Mouse (Mus musculus): ENCODE results near the gene Noc3l. TPM values are rescaled to one million over a fixed set of nuclear protein-coding genes. Genes with fewer than 3 reads are reported as not detected.

Gene Noc3l
- polyA plus RNA-seq, 1 experiment from 2014 or later: 8.5 TPM

DNA sequence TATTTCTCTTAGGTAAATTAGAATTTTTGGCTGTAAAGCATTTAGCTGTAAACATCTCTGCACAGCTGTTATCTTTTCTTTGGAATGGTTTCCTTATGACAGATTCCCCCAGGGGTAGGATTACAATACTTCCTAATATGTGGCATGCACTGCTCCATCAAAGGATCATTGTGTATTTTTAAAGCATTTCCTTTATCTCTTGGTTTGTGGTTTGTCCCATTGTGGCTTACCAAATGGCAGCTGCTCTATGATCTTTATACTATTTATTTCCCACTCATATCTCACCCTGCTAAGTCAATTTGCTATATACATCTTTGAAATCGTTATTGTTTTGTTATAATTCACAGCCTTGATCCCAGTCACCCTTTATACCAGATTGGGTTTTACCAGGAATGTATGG, 14.2 kb upstream of the Noc3l start:
- H3K9me3 ChIP-seq (ENCODE audit: control insufficient read depth, low read length): no peaks in the 10 kb centered on the region
- DNase-seq (ENCODE audit: low spot score) (peak; percentile 29), ATAC-seq (ENCODE audit: low read depth) (no peak)
- no peak overlapping the region for H3K4me2 ChIP-seq (ENCODE audit: low read depth, low read length)
- no peaks in the 10 kb centered on the region for H3K27me3 ChIP-seq (replicated peaks; ENCODE audit: control insufficient read depth, insufficient read depth, low read length)
- no peak overlapping the region for H3K9ac ChIP-seq (ENCODE audit: low read depth, low read length)
- no peaks in the 10 kb centered on the region for H3K36me3 ChIP-seq (ENCODE audit: control insufficient read depth, insufficient read depth, low read length)
- H3K27ac ChIP-seq (replicated peaks; ENCODE audit: low read depth, low read length): no peak overlapping the region
- H3K4me3 ChIP-seq (ENCODE audit: low read depth, low read length): no peak overlapping the region
- H3K4me1 ChIP-seq (ENCODE audit: control insufficient read depth, insufficient read depth, low read length): no peaks in the 10 kb centered on the region
- 12% methylated on average over 1 of the region's 1 CpGs for WGBS

GRCm38 (mm10) chr19:38820186-38820804, 1.3 kb upstream of the Noc3l start:
- Histone ChIP-seq H3K36me3 (ENCODE audit: control insufficient read depth, insufficient read depth, low read length) (peaks cover 6% of the 10 kb centered on the region), H3K4me2 (ENCODE audit: low read depth, low read length) (no peak overlapping the region), H3K9me3 (ENCODE audit: control insufficient read depth, low read length) (no peaks in the 10 kb centered on the region), H3K9ac (ENCODE audit: low read depth, low read length) (no peak overlapping the region), H3K27me3 (replicated peaks; ENCODE audit: control insufficient read depth, insufficient read depth, low read length) (no peaks in the 10 kb centered on the region), H3K4me3 (ENCODE audit: low read depth, low read length) (no peak overlapping the region), H3K4me1 (ENCODE audit: control insufficient read depth, insufficient read depth, low read length) (peaks cover 4% of the 10 kb centered on the region; the same call in 1 of the 2 replicates), H3K27ac (replicated peaks; ENCODE audit: low read depth, low read length) (no peak overlapping the region)
- ATAC-seq (ENCODE audit: low read depth) (no peak), DNase-seq (ENCODE audit: low spot score) (peak; percentile 24)
- 76% methylated on average over 4 of the region's 4 CpGs for WGBS

DNA sequence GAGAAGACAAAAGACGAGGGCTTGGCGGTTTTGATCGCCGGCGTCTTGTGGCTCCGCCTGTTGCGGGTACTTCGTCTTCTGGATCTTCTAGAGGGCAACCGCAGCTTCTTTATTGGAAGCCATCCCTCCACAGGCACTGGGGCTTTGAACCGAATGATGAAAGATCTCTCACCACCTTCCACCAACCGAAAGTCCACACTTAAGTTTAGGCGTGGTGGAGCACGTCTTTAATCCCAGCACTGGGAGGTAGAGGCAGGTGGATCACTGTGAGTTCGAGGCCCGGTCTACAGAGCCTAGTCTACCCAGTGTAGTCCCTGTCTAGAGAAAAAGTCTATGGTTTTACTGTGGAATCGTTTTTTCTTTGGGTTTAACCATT, 378 bp upstream of the Noc3l start:
- Histone ChIP-seq H3K27me3 (replicated peaks; ENCODE audit: control insufficient read depth, insufficient read depth, low read length) (no peaks in the 10 kb centered on the region), H3K9ac (ENCODE audit: low read depth, low read length) (peak overlapping the region; percentile 87), H3K36me3 (ENCODE audit: control insufficient read depth, insufficient read depth, low read length) (peaks cover 15% of the 10 kb centered on the region), H3K9me3 (ENCODE audit: control insufficient read depth, low read length) (no peaks in the 10 kb centered on the region), H3K4me2 (ENCODE audit: low read depth, low read length) (peak overlapping the region; percentile 80), H3K27ac (replicated peaks; ENCODE audit: low read depth, low read length) (peak overlapping the region; percentile 17), H3K4me1 (ENCODE audit: control insufficient read depth, insufficient read depth, low read length) (peaks cover 4% of the 10 kb centered on the region; the same call in 1 of the 2 replicates), H3K4me3 (ENCODE audit: low read depth, low read length) (peak overlapping the region; percentile 75)
- WGBS: 16% methylated on average over 12 of the region's 16 CpGs
- ATAC-seq (ENCODE audit: low read depth) (peak; percentile 69), DNase-seq (ENCODE audit: low spot score) (no peak)

GRCm38 (mm10) chr19:38818191-38818590, 846 bp downstream of the Noc3l start:
- ATAC-seq (ENCODE audit: low read depth): no peak

DNA sequence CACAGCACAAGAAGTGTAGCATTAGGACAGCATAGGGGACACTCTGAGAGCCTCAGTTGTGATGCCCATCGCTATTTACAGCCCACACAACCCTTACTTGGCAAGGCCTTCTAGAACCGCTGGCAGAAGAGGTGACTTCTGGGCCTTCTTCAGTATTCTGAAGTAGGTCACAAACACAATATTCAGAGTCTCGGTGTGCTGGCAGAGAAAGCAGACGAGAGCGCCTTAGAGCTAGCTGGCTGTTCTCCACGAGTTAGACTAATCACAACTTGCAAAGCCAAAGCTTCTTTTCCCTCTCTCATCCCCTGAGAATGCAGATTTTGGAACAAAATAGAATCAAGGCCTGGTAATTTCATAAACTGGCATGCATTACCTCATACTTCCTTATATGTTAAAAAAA, 20.2 kb downstream of the Noc3l start:
- ATAC-seq (ENCODE audit: low read depth) (no peak), DNase-seq (ENCODE audit: low spot score) (no peak)
- Histone ChIP-seq H3K4me2 (ENCODE audit: low read depth, low read length) (no peak overlapping the region), H3K9me3 (ENCODE audit: control insufficient read depth, low read length) (no peaks in the 10 kb centered on the region), H3K27me3 (replicated peaks; ENCODE audit: control insufficient read depth, insufficient read depth, low read length) (no peaks in the 10 kb centered on the region), H3K9ac (ENCODE audit: low read depth, low read length) (no peak overlapping the region), H3K4me3 (ENCODE audit: low read depth, low read length) (no peak overlapping the region), H3K36me3 (ENCODE audit: control insufficient read depth, insufficient read depth, low read length) (peaks cover 76% of the 10 kb centered on the region), H3K4me1 (ENCODE audit: control insufficient read depth, insufficient read depth, low read length) (no peaks in the 10 kb centered on the region), H3K27ac (replicated peaks; ENCODE audit: low read depth, low read length) (no peak overlapping the region)
- WGBS: 91% methylated on average over 6 of the region's 6 CpGs

More at GRCm38 (mm10) chr19:38818191-38818590, 846 bp downstream of the Noc3l start:
- Histone ChIP-seq H3K9ac (ENCODE audit: low read depth, low read length) (peak overlapping the region; percentile 87), H3K4me3 (ENCODE audit: low read depth, low read length) (peak overlapping the region; percentile 75), H3K4me2 (ENCODE audit: low read depth, low read length) (peak overlapping the region; percentile 80), H3K27me3 (replicated peaks; ENCODE audit: control insufficient read depth, insufficient read depth, low read length) (no peaks in the 10 kb centered on the region), H3K27ac (replicated peaks; ENCODE audit: low read depth, low read length) (no peak overlapping the region), H3K9me3 (ENCODE audit: control insufficient read depth, low read length) (no peaks in the 10 kb centered on the region), H3K4me1 (ENCODE audit: control insufficient read depth, insufficient read depth, low read length) (peaks cover 4% of the 10 kb centered on the region; the same call in 1 of the 2 replicates), H3K36me3 (ENCODE audit: control insufficient read depth, insufficient read depth, low read length) (peaks cover 23% of the 10 kb centered on the region)
- 39% methylated on average over 8 of the region's 8 CpGs for WGBS
- DNase-seq (ENCODE audit: low spot score): no peak

DNA sequence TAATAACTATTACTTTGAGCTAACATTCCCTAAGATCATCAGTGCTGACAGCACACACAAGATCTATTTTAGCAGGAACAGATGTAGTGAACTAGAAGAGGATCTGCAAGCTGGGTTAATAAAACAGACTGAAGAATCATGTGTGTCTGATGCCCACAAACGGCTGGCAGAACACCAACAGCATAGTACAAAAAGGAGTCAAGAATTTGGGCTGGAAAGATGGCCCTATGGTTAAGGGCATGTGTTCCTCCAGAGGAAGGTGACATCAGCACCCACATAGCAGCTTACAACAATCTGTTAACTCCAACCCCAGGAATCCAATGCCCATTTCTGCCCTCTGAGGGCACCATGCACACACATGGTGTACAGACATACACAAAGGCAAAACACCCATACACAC, 20.7 kb downstream of the Noc3l start:
- DNase-seq (ENCODE audit: low spot score): no peak
- Histone ChIP-seq H3K36me3 (ENCODE audit: control insufficient read depth, insufficient read depth, low read length) (peaks cover 76% of the 10 kb centered on the region), H3K4me1 (ENCODE audit: control insufficient read depth, insufficient read depth, low read length) (no peaks in the 10 kb centered on the region), H3K9ac (ENCODE audit: low read depth, low read length) (no peak overlapping the region), H3K9me3 (ENCODE audit: control insufficient read depth, low read length) (no peaks in the 10 kb centered on the region), H3K4me3 (ENCODE audit: low read depth, low read length) (no peak overlapping the region), H3K27ac (replicated peaks; ENCODE audit: low read depth, low read length) (no peak overlapping the region), H3K27me3 (replicated peaks; ENCODE audit: control insufficient read depth, insufficient read depth, low read length) (no peaks in the 10 kb centered on the region), H3K4me2 (ENCODE audit: low read depth, low read length) (no peak overlapping the region)
- WGBS: 89% methylated on average over 1 of the region's 1 CpGs
- no peak for ATAC-seq (ENCODE audit: low read depth)

DNA sequence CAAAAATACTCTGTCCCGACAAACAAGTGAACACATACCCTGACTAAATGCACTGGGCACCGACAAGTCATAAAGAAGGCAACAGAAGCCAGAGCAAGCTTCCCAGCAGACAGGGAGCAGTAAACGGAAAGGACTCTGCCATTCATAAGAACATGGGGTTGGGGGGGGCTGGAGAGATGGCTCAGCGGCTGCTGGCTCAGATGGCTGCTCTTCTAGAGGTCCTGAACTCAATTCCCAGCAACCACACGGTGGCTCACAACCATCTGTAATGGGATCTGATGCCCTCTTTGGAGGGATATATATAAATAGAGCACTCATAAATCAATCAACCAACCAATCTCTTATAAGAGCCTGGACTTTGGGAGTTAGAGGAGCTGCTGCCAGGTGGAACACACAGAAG, 22.5 kb downstream of the Noc3l start:
- no peak for ATAC-seq (ENCODE audit: low read depth)
- Histone ChIP-seq H3K9ac (ENCODE audit: low read depth, low read length) (no peak overlapping the region), H3K27me3 (replicated peaks; ENCODE audit: control insufficient read depth, insufficient read depth, low read length) (no peaks in the 10 kb centered on the region), H3K4me3 (ENCODE audit: low read depth, low read length) (no peak overlapping the region), H3K4me1 (ENCODE audit: control insufficient read depth, insufficient read depth, low read length) (no peaks in the 10 kb centered on the region), H3K27ac (replicated peaks; ENCODE audit: low read depth, low read length) (no peak overlapping the region), H3K9me3 (ENCODE audit: control insufficient read depth, low read length) (no peaks in the 10 kb centered on the region), H3K4me2 (ENCODE audit: low read depth, low read length) (no peak overlapping the region), H3K36me3 (ENCODE audit: control insufficient read depth, insufficient read depth, low read length) (peaks cover 77% of the 10 kb centered on the region)
- 86% methylated on average over 5 of the region's 5 CpGs for WGBS
- DNase-seq (ENCODE audit: low spot score): no peak

DNA sequence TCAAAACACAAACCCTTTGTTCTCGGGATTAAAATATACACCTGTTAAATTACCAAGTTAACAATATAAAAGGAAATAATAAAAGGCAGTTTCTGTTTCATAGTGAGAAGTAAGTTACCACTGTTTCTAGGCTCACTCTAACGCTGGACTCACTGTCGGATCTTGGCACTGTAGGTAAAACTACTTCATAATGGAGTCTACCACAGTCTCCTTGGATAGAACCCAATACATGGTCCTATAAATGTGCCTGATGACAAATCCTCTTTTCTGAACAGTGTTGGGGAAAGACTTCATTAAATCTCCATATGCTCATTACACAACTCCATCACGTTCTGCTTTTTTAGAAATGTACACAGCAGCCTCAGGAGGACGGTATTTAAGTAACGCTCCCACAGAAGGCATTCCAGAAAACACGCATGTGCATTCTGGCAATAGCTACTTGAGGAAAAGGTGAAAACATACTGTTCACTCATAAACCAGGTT, 25.4 kb downstream of the Noc3l start:
- H3K9me3 ChIP-seq (ENCODE audit: control insufficient read depth, low read length): no peaks in the 10 kb centered on the region
- H3K4me2 ChIP-seq (ENCODE audit: low read depth, low read length): no peak overlapping the region
- DNase-seq (ENCODE audit: low spot score) (no peak), ATAC-seq (ENCODE audit: low read depth) (no peak)
- H3K27ac ChIP-seq (replicated peaks; ENCODE audit: low read depth, low read length): no peak overlapping the region
- H3K36me3 ChIP-seq (ENCODE audit: control insufficient read depth, insufficient read depth, low read length): peaks cover 94% of the 10 kb centered on the region
- H3K27me3 ChIP-seq (replicated peaks; ENCODE audit: control insufficient read depth, insufficient read depth, low read length): no peaks in the 10 kb centered on the region
- H3K9ac ChIP-seq (ENCODE audit: low read depth, low read length): no peak overlapping the region
- H3K4me3 ChIP-seq (ENCODE audit: low read depth, low read length): no peak overlapping the region
- WGBS: 91% methylated on average over 7 of the region's 7 CpGs
- no peaks in the 10 kb centered on the region for H3K4me1 ChIP-seq (ENCODE audit: control insufficient read depth, insufficient read depth, low read length)

- DNase-seq (ENCODE audit: low spot score): no peak
- Histone ChIP-seq H3K9me3 (ENCODE audit: control insufficient read depth, low read length) (no peaks in the 10 kb centered on the region), H3K9ac (ENCODE audit: low read depth, low read length) (no peak overlapping the region), H3K36me3 (ENCODE audit: control insufficient read depth, insufficient read depth, low read length) (peaks cover 55% of the 10 kb centered on the region), H3K4me2 (ENCODE audit: low read depth, low read length) (no peak overlapping the region), H3K27me3 (replicated peaks; ENCODE audit: control insufficient read depth, insufficient read depth, low read length) (no peaks in the 10 kb centered on the region), H3K4me1 (ENCODE audit: control insufficient read depth, insufficient read depth, low read length) (no peaks in the 10 kb centered on the region), H3K27ac (replicated peaks; ENCODE audit: low read depth, low read length) (no peak overlapping the region), H3K4me3 (ENCODE audit: low read depth, low read length) (no peak overlapping the region)
- ATAC-seq (ENCODE audit: low read depth): no peak
- WGBS: 84% methylated on average over 6 of the region's 6 CpGs
Observed at GRCm38 (mm10) chr19:38787756-38788155, 31.3 kb downstream of the Noc3l start.

Data from embryonic facial prominence, embryonic 14.5 days (tissue).